Mouse (Mus musculus) urinary bladder, adult 2 months (tissue): ENCODE measurements around the gene Car14. TPM values are rescaled to one million over a fixed set of nuclear protein-coding genes. Genes with fewer than 3 reads are reported as not detected.
"Not testable (repeated sequence)": the region's sequence is repeated elsewhere in the genome, so short reads cannot be mapped to it uniquely, and the experiment has no call there.

Experiments used
- DNase-seq: peaks from one replicate; pipeline ENCODE4 v3.0.0; 2022; ENCODE audit warnings: low spot score
- polyA plus RNA-seq: library from polyadenylated mRNA; depleted of rRNA; stranded (reverse); fragments of >200 nt; gene quantifications from 2 replicates; pipeline ENCODE4 v1.2.3, GENCODE M21; 2012

The Car14 gene
- polyA plus RNA-seq, 1 experiment, result 14.7 TPM

- DNase-seq, result no peak
Measured at GRCm38 (mm10) chr3:95892066-95893052, 12.1 kb downstream of the Car14 start.

DNA sequence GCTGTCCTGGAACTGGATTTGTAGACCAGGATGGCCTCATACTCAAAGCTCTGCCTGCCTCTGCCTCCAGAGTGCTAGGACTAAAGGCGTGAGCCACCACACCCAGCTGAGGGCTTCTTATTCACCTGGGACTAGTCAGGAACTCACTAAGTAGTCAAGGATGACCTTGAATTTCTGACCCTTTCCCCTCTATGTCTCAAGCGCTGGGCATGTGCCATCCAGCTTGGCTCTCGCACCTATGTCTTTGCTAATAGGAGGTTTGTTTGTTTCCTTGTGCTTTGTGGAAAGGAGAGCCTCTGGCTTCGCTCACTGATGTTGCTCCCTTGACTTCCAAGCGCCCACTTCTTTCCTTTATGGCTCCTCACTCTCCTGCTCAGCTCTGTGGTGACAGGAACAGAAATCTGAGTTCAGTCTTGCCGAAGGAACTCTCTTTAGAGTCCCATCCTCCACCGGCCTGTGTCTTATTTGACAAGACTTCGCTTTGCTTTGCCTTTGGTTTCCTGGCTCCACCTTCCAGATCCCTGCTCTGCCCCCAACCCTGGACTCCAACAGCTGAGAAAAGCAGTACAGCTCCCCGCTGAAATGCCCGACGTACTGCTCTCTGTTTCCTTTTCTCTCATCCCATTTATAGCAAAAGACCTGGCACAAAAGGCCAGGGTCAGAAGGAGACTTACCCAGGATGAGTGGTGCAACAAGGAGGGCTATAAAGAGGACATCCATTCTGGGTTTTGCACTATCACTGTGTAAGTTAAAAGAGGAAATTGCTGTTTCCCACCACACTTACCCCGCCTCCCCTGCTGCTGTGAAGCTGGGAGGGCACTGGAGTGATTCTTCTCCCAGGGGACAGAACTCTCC is 13.1 kb downstream of the Car14 start, which contains the start of gene BC028528:
BC028528 (minus strand) TSS at position 795 of the 855 bp plus-strand sequence.
- DNase-seq, result no peak

GRCm38 (mm10) chr3:95889664-95890063 is 14.8 kb downstream of the Car14 start:
- no peak for DNase-seq

DNA sequence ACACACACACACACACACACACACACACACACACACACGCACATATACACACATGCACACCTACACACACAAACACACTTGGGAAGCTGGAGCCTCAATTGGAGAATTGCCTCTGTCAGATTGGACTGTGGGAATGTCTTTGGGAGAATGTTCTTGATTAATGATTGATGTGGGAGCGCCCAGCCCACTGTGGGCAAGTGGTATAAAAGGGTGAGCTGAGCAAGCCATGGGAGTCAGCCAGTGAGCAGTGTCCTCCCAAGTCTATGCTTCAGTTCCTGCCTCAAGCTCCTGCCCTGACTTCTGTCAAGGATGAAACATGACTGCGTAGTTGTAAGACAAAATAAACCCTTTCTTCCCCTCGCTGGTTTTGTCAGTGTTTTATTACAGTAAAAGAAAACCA is 16.9 kb downstream of the Car14 start:
- DNase-seq, result no peak

- no peak for DNase-seq
Measured at GRCm38 (mm10) chr3:95884400-95884799, 20.1 kb downstream of the Car14 start.

DNA sequence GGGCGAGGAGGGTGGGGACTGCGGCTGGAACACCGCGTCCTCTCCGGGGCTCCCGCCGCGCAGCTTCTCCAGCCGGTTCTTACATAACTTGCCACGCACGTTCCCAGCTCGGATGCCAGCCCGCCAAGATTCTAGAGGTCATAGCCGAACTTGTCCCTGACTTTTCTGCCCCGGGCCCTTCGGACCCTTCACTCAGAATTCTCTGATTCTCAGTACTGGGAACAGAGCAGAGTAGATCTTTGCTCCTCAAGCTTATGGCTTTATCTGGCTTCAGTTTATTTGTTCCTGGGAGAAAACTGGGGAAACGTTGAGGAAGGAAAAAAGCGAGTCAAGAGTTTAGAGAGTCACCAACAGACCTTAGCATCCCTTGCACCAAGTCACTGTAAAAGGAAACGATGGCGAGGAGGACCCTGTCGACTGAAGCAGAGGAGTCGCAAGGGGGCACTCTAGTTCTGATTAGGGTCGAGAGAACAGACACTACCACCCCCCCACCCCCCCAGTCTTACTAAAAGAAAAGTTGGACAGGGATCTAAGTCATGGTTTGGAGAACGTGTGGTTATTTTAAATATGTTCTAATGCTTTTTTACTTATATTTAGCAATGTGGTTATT is 21.6 kb downstream of the Car14 start:
- no peak for DNase-seq

DNA sequence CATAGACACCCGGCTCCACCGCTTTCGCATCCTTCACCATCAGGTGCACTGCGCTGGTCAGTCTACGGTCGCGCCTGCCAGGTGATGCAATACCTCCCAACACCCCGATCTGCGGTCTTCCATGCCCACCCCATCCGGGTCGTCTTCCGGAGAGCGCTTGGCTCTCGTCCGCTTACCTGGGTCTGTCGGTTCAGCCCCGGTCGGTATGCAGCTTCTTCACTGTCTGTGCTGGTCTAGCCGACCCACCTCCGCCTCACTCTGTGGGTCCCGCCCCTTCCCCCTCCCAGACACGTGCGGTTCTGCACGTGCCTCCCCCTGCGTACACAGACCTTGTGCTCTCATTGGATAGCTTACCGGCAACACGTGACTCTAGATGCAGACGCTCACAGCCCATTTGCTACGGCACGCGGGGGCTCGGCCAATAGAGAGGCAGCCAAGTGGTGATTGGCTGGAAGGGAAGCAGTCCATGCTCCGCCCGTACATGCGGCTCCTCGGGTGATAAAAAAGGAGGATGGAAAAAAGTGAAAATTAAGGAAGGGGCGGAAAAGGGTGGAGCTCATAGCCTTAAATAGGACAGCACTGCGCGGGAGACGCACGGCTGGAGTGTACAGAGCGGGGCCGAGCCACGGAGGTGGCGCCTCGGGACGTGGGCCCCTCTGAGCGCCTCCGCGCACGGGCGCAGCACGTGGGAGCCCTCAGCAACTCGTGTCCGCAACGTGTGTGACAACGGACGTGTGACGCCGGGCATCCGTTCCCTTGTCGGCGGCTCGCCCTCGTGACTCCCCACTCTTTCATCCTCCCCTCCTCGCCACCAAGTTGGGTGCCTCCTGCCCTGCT is 22.3 kb downstream of the Car14 start, which contains the start of gene Ciart:
Ciart (minus strand) TSS at position 273 of the 837 bp plus-strand sequence.
- DNase-seq, result peak; percentile 82

DNA sequence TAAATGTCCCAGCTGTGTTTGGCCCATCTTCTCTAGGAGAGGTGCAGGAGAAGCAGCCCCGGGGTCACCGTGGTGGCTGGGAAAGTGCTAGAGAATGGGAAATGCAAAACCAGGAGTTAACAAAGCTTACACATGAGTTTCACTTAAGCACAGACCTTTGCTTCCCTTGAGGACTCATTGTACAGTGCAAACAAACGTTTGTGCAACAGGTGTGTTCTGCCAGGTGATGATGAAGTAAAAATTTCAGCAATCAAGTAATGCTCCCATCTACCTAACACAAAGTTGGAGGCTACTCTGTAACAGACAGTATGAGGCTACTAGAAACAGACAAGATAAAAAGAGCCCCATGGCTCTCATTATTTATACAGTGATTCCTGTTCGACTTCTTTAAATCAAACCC is 25.4 kb downstream of the Car14 start:
- no peak for DNase-seq

DNA sequence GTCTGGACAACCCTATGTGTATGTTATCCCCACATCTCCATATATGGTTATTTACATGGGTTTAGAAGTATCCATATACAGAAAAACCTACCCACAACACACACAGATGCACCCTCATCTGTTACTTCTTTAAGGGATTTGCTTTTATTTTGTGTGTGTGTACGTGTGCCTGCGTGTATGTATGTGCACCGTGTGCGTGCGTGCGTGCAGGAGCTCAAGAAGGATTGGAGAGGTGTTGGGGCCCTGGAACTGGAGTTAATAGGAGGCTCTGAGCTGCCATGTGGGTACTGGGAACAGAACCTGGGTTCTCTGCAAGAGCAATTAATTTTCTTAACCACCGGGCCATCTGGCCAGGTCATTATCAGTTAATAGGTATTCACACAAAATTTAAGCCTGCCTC is 32.4 kb downstream of the Car14 start:
- DNase-seq, result no peak

GRCm38 (mm10) chr3:95871392-95871867 is 33.1 kb downstream of the Car14 start, which contains the start of gene Mrps21:
Mrps21 (minus strand) TSS chr3:95871519.
- DNase-seq, result peak; percentile 78

GRCm38 (mm10) chr3:95870976-95871375 is 33.5 kb downstream of the Car14 start:
- no peak for DNase-seq

DNA sequence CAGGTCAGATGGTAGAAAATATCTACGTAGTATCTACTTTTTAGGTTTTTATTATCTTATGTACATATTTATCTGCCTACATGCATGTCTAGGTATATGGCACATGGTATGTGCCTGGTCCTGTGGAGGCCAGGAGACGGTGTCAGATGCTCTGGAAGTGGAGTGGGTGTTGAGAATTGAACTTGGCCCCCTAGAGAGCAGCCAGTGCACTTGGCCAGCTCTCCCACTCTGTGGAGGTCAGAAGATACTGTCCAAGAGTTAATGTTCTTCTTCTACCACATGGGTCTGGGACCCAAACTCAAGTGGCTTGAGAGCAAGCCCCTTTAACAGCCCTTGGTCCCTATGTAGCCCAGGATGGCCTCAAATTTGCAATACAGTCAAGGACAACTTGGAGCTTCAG is 37.1 kb downstream of the Car14 start:
- DNase-seq, result no peak

DNA sequence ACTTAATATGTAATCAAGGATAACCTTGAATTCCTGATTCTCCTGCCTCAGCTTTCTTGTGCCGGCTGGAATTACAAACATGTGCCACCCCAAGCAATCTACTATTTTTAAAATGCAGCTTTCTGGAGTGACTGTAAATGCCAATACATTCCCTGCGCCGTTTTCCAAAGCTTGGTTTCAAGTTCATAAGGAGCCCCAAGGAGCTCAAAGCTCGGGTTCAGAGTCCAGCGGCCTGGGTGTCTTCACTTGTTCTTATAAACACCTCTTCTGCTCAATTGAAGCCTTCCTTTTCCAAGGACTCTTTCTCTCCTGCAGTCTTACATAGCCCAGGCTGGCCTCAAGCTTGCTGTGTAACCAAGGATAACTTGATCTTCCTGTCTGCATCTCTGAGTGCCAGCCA is 38.4 kb downstream of the Car14 start:
- no peak for DNase-seq

- no peak for DNase-seq
Measured at GRCm38 (mm10) chr3:95865571-95865970, 38.9 kb downstream of the Car14 start.

GRCm38 (mm10) chr3:95865050-95865449 is 39.4 kb downstream of the Car14 start:
- no peak for DNase-seq

- no peak for DNase-seq
Measured at GRCm38 (mm10) chr3:95863578-95863977, 40.9 kb downstream of the Car14 start.

GRCm38 (mm10) chr3:95861796-95862195 is 42.7 kb downstream of the Car14 start:
- no peak for DNase-seq

DNA sequence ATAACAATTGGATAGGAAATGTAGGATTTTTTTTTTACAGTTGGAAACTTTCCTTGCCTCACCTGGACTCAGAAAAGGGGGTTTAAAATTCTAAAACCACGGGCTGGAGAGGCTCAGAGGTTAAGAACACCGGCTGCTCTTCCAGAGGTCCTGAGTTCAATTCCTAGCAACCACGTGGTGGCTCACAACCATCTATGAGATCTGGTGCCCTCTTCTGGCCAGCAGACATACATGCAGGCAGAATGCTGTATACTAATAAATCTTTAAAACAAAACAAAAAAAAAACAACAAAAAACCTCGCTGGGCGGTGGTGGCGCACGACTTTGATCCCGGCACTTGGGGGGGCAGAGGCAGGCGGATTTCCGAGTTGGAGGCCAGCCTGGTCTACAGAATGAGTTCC is 43.3 kb downstream of the Car14 start:
- DNase-seq, result no peak

DNA sequence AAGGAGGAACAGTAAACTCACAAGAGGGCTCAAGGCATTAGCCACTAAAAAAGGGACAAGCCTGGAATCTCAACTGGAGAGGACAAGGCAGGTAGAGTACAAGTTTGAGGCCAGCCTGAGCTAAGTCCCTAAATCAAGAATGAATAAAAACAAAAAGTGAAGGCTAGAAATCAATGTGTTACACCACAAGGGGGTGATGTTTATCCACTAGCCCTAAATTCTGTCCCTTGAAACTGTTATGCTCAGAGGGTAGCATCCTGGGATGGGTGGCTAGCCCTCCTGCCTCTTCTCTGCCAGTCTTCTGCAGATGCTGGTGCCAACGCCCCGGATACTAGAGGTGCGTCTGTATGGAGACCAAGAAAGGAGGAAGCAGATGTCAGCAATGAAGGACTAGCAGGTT is 44.2 kb downstream of the Car14 start:
- DNase-seq, result no peak

DNA sequence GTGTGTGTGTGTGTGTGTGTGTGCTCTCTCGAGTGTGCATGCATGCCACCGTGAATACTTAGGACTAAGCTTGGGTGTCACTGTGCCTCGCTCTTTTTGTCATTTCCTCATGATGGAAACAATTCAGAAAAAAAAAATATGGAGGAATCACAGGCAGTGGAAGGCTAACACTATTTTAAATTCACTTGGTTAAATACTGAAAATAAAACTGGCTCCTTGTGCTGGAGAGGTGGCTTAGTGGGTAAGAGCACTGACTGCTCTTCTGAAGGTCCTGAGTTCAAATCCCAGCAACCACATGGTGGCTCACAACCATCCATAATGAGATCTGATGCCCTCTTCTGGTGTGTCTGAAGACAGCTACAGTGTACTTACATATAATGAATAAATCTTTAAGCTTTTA is 46.2 kb downstream of the Car14 start:
- DNase-seq, result not testable (repeated sequence)

- DNase-seq, result not testable (repeated sequence)
Measured at GRCm38 (mm10) chr3:95857050-95857449, 47.4 kb downstream of the Car14 start.
